Mouse (Mus musculus): Measurements from ENCODE around the gene Csnk2b. TPM values are rescaled to one million over a fixed set of nuclear protein-coding genes. Genes with fewer than 3 reads are reported as not detected.

Csnk2b gene
- polyA plus RNA-seq, 2 experiments from 2014 or later = 274 to 355 TPM

DNA sequence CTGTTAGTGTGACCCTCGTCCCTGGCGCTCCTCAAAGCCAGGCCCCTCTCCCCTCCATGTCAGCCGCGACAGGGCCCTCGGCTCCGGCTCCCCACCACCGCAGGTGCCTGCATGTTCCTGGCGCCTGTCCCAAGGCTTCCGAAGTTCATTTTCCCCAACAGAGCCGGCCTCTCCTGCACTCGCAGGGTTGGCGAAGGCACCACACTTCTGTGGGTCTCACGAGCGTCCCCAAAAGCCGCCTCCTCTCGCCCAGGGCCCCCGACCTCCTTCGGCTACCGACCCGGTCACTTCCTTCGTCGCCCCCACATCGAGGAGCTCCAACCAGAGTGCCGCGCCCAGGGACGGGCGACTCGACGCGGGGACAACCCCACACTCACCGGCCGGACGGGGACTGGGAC lies 1.1 kb downstream of the Csnk2b start:
- no peak for ATAC-seq

DNA sequence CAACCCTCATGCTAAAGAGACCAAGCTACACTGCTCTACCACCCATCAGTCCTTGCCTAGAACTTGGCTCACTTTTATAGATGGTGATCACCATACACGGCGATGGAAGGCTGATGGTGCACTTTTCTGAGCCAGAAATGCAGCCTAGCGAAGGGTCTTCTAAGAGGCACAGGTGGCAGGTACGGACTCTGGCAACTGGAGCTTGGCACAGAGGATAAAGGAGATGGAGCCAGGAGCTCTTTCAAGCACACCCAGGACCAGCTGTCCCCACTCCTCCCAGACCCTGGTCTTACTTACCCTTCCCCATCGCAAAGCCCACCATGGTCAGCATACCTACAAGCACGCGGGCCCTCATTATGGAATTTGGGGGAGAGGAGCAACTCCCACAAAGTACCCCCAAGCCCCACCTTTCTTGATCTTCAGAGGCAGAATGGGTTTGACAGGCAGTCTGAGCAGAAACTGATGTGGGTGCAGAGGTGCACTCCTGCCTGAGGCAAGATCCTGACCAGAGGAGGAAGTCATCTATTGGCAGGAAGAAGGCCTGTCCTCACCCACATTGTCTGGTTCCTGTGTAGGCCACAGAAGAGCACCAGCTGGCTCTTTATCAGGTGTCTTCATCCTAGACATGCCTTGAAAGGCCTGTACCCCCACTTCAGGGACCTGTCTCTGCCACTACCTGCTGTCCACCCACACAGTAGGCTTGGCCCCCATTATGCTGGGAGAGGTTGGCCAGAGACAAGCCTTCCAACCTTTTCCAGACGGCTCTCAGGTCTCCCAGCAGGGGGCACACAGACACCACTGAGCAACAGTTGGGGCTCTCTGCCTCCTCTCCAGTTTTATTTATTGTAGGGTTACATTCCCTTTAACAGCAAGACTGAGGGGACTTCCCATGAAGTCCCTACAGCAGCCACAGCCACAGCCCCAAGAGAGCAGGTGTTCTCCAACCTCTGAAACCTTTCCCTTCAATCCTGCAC lies 6.5 kb downstream of the Csnk2b start, which contains the start of gene Ly6g5b:
Ly6g5b (minus strand) TSS at position 383 of the 974 bp plus-strand sequence.
- ATAC-seq = peak; percentile 32

DNA sequence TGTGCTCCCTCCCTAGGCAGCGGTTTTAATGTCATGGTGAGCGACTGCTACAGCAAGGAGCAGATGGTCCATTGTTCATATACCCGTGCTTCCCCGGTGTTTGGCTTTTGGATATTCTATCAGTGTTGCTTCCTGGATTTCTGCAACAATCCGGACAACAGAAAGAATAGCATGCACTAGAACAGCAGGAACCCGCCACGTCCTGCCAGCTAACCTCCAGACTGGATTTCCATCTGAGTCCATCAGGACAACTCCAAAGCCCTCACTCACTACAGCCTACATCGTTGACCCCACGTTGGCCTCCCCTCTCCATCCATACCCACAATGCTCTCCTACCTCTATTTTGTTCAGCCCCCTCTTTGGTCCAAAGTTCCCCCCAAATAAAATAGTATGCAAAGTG lies 10.1 kb downstream of the Csnk2b start:
- ATAC-seq = no peak

DNA sequence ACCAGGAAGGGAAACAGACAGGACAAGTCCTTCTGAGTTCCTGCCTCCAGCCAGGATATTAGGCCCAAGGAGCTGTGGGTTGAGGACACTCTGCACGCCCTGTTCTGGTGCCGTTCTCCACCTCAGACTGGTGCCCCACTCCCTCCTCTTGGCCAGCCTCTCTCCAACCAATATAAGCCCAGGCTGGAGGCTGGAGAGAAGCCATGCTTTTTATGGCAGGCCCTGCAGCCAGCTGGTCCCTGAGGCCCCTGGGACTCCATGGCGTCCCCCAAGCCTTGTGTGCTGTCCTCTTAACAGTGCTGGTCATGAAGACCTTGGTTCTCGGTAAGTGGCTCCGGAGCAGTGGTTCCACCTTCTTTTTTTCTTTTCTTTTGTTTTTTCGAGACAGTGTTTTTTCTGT lies 13.8 kb downstream of the Csnk2b start, which contains the start of gene Ly6g5c:
Ly6g5c (plus strand) TSS at position 183 of the 400 bp plus-strand sequence.
- ATAC-seq = no peak

DNA sequence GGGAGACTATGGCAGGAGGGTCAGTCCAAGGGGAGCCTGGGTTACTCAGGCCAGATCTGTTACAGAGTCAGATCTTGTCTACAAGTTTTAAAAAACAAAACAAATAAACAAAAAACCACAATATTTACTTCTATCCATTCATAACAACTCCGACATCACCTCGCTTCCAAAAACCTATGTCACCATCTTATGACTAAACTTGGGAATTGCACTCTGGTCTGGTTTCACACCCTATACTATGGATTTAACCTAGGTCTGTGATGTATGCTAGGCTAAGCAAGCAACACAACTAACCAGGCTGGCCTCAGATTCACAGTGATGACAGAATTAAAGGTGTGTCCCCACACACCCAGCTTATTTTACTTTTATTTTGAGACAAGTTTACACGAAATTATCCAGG lies 15.3 kb downstream of the Csnk2b start:
- ATAC-seq = no peak

DNA sequence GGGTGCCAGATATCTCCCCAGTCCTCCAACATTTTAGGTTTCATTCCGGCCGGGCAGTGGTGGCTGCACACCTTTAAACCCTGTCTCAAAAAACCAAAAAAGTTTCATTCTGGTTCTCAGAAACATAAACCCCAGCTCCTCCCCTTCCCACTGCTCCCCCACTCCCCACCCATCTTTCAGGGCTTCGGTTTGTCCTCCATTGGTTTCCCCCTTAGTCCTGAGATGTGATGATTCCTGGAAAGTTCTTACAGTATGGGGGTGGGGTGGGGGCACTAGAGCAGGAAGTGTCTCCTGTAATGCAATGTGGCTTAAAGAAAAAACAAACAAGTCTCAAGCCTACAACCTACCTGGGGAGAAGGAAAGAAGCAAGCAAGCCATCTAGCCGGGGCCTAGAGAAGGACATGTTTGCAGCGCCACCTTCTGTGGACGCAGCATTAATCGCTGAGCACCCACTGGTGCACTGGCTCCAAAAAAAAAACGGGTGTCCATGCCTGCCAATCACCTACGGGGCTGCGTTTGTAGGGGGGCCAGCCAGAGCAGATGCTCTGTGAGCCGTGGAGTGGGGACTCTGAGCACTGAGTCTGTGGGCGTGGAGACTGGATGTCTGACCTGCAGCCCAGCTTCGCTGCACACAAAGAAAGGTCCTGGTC lies 16.0 kb downstream of the Csnk2b start:
- ATAC-seq = no peak

DNA sequence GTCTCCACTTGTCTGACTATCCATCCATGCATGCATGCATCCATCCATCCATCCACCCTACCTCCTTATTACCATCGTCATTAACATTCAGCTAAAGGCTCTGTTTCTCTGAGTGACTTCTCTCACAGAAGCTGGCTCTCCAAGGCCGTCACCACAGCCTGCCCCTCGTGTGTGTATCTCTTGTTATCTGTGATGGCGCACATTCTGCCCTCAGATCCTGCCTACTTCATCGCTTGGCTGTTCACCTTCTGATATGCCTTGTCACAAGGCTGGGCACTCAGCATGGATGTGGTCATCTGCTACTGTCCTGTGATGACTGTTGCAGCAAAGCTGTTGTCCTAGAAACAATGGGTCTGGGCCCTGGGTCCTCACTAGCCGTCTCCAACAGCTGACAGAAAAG lies 17.1 kb downstream of the Csnk2b start:
- ATAC-seq = no peak

DNA sequence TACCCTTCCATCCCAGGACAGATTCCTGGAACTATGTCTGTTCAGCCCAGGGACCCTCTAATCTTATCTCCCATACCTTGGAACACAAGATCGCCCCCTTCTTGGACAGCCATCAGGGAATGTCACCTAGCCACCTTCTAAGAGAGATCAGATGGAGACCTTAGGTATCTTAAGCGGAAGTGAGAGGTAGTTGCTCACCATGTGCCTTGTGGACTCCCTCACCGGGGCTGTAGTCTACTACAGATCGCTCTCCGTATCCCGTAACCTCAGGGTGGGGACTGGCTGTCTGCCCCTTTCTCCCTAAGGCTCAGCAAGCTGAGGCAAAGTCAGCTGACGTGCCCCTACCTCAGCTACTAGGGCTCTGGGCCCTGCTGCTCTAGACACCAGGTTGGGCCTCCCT lies 17.8 kb downstream of the Csnk2b start:
- ATAC-seq = no peak

DNA sequence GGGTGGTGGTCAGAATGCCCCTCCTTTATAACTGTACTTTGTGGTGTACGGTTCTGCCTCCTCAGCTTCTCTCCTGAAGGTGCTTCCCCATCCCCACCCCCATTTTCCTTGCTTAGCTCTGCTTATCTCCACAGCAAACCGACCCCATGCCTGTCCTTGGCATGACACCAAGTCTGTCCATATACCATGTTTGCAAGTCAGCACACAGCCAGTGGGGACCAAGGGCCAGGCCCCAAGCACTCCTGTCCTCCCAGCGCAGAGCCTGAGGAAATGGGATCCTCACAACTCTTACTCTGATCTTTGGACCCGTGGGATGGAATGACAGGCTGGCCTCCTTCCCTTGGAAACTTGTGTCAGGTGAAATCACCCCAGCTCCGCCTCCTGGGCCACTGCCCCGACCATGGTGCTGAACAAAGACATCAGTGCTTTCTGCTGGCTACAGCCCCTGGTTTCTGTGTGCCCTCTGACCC lies 18.6 kb downstream of the Csnk2b start:
- no peak for ATAC-seq

DNA sequence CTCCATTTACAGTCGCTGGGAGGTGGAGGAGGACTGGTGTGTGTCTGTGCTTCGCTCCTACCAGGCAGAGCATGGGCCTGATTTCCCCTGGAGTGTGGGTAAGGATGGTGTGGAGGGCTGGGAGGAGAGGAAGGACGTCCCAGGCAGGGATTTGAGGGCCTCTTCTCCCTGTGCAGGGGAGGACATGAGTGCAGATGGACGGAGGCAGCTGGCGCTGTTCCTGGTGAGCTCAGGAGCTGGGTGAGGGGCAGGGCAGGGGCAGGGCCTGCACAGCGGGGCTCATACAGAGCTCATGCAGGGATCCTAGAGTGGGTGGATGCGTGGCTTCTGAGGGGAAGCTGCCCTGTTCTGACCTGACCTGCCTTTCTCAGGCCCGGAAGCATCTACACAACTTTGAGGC lies 19.6 kb downstream of the Csnk2b start:
- ATAC-seq = no peak

DNA sequence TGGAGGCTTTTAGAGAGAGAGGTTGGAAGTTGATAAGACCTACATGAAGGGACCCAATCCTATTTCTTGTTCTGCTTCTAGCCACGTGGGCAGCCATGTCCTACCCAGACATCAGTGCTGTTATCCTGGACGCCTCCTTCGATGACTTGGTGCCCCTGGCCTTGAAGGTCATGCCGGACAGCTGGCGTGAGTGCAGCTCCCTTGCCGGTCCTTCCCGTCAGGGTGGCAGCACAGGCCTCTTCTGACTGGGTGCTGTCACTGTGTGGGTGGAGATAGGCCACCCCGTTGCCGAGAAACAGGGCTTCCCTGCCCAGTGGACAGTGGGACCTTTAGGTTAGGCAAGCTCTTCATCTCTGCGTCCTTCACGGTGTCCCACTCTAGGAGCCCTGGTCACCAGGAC lies 20.7 kb downstream of the Csnk2b start:
- ATAC-seq = no peak

DNA sequence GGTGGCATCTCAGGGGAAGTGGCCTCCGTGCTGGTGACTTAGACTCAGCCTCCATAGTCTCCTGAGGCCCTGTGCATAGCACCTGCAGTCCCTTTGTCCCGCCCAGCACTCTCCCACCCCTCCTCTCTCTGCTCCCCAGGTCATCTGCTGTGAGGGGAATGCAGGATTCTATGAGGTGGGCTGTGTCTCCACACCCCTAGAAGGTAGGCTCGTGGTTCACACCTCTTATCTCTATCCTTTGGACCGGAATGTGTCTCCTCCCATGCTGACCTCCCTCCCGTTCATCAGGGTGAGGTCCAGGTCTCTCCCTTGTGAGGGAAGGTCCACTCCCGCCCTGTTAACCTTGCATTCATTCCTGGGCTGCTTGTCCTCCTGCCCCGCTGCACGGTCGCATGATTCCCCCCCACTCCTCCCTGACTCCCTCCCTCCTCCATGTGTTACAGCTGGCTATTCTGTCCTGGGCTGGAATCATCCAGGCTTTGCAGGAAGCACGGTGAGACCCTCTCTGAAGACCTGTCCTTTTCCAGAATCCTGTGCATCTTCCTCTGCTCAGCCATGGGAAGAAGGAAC lies 21.6 kb downstream of the Csnk2b start:
- ATAC-seq = no peak

DNA sequence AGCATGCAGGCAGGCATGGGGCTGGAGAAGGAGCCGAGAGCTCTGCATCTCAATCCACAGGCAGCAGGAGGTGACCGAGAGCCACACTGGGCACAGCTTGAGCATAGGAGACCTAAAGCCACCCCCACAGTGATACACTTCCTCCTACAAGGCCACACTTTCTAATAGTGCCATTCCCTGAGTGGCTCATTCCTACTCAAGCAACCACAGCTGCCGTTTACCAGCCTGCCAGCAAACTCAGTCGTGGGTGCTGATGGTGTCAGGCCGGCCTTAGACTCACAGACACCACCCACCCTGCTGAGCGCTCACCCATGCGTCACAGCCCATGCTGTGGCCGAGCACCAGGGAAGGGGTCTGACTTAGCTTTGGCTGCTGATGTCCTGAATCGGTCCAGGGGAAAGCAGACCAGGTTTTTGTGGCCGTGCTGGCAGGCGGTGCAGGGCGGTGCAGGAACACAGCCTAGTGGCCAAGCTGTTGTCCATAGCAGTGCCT lies 24.6 kb downstream of the Csnk2b start:
- no peak for ATAC-seq

DNA sequence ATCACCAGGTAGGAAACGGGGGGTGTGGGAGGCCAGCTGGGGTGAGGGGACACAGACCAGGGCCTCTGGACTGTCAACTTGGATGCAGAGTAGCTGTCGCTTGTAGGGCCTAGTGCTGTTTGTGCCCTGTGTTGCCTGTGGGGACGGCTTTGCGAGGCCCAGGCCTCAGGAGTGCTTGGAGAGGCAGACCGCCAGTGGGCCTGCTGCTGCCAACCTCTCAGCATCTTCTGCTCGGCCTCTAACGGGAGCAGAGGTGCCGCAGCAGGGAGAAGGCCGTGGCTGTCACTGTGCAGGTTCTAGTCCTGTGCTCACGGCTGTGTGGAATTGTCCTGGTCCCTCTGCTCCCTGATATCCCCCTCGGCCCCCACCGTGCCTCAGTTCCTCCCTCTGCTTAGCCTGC lies 25.3 kb downstream of the Csnk2b start:
- no peak for ATAC-seq

DNA sequence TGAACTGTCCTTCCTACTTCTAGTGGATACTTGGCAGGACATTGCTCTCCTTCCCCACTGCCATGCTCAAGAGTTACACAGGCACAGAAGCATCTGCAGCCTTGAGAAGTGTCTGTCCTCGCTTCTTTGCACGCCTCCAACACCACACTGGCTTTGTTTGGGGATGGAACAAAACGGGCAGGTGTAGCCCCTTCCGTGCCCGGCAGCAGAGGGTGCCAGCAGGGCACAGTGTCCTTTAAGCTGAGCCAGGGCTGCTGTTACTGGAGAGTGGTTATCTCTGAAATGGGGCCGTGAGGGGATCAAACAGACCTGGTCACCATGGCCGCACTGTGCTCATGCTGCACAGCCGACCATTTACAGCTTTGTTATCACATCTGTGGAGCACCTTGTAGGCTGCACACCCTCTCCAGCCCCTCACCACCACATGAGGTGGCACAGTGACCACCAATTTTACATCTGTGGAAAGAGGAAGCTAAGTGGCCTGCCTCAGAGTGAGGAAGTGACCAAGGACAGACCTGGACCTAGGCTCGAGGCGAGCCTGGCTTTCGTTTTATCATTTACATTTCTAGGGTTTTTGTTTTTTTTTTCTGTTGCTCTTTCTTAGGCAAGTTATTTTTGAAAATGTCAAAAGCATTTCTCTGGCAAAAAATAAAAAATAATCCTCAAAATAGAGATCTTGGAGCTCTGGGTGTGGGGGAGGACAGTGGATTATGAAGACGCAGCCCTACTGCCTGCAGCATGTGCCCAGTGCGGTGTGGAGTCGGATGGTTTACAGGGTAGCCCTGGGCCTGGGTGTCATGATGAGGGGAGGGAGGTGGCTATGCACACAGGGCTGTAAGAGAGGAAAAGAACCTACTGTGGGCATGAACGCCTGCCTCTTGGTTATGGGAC lies 27.1 kb downstream of the Csnk2b start:
- ATAC-seq = no peak

DNA sequence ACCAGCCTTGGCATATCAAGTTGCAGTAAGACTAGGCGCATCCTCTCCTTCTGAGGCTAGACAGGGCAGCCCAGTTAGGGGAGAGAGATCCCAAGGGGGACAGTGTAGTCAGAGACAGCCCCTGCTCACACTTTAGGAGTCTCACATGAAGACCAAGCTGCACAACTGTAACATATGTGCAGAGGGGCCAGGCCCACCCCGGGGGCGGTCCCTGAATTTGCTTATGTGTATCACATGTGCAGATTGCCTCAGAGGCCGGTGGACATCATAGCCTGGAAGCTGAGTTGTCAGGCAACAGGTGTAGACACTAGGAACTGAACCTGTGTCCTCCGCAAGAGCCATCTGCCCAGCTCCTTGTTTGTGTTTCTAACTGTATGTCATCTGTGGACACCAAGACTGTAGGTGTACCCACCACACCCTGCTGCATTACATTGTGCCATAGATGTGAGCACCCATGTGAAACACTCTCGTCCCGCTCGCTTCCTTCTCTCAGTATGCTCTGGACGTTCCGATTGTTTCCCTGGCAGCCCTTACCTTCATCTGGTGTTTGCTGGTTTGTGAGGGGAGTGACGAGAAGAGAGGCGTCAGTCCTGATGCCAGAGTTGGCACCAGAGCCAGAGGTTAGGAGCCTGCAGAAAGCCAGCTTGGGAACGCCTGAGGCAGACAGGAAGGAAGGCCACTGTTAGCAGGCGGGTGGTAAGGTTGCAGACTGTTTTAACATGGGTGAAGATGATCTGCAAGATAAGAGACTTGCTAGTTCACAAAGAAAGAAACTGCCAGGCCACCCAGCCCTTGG lies 29.3 kb downstream of the Csnk2b start:
- no peak for ATAC-seq

DNA sequence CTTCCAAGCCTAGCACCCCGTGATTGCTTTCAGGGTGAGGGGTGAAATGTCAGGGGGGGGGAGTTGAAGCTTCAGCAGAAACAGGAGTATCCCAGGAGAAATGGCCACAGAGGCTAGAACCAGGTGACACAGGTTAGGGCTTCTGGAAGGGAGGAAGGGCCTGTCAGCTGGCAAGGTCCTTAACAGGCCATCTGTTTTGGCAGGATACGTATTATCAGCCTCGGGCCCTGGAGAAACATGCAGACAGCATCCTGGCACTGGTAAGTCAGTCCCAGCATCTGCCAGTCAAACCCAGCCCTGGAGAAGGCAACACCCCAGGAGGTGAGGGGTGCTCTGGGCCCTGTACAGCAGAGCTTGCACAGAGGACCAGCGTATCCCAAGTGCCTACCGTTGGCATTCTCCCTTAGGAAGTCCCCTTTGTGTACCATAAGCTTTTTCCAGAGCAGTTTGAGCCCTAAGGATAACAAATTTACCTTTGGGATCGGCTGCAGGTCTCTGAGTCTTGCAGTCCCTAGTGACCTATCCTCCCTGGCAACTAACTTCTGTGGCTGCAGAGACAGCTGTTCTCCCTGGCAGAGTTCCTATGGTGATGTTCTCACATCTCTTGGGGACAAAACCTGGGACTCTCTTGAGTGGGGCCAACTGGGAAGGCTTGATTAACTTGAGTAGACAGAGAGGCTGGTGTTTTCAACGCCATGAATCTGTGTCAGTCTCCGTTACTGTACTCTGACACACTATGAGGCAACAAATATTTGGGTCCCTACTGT lies 31.5 kb downstream of the Csnk2b start:
- ATAC-seq = no peak

DNA sequence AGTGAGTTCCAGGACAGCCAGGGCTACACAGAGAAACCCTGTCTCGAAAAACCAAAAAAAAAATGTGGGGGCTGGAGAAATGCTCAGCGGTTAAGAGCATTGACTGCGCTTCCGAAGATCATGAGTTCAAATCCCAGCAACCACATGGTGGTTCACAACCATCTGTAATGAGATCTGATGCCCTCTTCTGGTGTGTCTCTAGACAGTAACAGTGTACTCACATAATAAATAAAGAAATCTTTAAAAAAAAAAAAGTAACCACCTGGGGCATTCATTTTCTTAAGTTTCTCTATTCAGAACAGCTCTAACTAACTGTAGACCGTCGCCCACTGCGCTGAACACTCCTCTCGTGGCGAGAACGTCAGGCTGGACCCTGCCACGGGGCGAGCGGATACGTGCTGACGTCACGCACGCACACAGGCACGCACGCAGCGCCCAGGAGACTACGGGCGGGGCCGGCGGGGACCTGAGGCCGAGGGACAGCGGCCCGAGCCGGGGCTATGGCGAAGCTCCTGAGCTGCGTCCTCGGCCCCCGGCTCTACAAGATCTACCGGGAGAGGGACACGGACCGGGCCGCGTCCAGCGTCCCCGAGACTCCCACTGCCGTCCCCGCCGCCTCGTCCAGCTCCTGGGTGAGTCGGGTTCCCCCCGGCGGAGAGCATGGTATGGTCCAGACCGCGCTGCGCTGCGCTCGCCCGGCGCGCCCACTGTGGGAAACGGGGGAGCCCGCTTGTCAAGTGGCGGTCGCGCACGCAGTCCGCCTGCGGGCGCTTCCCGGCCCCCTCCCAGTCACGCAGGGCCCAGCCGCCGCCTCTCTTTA lies 32.8 kb downstream of the Csnk2b start, which contains the start of gene Abhd16a:
Abhd16a (plus strand) TSS at position 439 of the 820 bp plus-strand sequence.
- ATAC-seq = peak; percentile 93

DNA sequence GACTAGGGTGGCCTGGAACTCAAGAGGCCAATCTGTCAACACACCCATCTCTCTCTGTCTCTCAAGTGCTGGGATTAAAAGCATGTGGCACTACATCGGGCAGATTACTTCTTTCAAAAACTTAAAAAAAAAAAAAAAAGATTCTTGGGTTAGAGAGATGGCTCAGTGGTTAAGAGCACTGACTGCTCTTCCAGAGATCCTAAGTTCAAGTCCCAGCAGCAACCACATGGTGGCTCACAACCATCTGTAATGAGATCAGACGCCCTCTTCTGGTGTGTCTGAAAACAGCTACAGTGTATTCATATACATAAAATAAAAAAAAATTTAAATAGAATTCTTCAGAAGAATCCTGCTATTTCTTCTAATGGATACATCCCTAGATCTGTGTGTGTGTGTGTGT lies 33.7 kb downstream of the Csnk2b start:
- ATAC-seq = no peak
